Mouse (Mus musculus) hematopoietic stem cell, adult 5-6 weeks (primary cell): ENCODE data around the gene 2300002M23Rik. TPM values are rescaled to one million over a fixed set of nuclear protein-coding genes. Genes with fewer than 3 reads are reported as not detected.

ENCODE experiments used
- ATAC-seq, 2 experiments: fragments of 125-278 bp in 1 of 2; replicated peaks in 1 of 2; 2 replicates each; pipeline ENCODE4 v1.8.0; 2016 to 2017; ENCODE audit warnings: inconsistent platforms in 2 of 2, mild to moderate bottlenecking in 2 of 2, moderate number of reproducible peaks in 2 of 2, low read depth in 1 of 2, moderate TSS enrichment in 1 of 2; ENCODE audit not compliant: low FRiP score in 2 of 2, poor library complexity in 2 of 2, severe bottlenecking in 2 of 2, insufficient read depth in 1 of 2, low TSS enrichment in 1 of 2
- total RNA-seq: library from RNA; stranded (forward); fragments of 172-1452, 232-1000 nt; gene quantifications from 2 replicates; pipeline ENCODE4 v1.2.3, GENCODE M21; 2017

Gene 2300002M23Rik
- total RNA-seq, 1 experiment from 2014 or later, result not detected

DNA sequence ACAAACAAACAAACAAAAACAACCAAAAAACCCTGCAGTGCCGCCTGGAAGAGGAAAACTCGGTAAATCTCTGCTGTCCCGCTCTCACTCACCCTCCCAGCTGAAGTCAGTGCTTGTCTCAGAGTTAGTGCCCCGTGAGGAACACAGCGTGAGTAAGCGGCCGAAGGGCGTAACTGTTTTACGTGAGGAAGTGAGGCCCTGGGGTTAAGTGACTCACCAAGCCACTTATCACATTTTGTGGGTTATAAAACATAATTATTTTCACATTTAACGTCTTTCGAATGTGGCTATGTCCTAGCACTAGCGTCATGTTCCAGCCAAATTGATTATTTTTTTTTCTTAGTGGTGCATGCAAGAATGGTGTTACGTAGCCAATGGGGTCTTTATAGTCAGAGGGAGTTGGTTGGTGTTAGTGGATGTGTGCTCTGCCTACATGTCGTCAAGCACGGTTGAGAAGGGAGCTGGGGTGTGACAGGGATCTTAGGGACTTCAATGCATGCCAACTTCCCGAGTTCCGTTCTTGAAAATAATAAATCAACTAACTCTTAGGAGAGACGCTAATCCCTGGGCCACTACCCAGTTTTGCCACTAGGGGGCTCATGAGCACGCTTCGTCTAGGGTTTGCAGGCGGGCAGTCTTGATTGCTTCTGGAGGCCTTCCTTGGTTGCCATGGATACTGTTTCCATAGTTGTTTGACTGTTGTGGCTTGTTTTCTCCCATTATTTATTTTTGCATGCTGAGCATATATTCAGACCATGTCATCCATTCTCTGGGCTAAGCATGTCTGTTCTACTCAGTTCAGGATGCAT is 23.4 kb downstream of the 2300002M23Rik start:
- peak; percentile 73 to 75 for ATAC-seq

DNA sequence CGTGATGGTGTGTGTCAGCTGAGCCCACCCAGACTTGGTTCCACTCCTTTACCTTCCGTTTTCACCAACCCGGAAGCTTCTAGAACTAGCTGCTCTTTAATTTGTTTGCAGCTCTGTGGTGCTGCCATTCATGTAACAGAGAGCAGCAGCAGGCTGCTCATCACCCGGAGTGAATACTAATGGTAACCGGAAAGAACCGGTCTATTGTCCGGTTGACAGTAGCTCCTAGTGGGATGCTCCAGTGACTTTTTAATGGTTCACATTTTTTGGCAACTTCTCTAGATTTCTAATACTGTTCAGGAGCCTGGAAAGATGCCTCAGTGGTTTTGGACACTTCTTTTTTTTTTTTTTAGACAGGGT is 23.9 kb downstream of the 2300002M23Rik start:
- ATAC-seq, result no peak

DNA sequence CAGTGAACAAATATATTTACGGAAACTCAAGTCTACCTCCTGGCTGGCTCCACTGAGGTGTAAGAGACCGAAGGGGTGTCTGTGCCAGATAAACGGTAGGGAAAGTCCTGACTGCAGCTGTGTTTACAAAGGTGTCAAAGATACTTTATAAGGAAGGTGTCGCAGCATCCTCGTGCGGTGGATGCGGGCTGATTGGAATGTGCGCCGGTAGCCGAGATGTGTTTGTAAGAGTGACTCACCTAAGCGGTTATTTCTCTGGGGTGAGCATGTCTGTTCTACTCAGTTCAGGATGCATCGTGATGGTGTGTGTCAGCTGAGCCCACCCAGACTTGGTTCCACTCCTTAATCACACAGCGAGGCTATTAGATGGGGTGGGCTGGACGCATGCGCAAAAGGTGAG is 24.5 kb downstream of the 2300002M23Rik start:
- no peak for ATAC-seq

DNA sequence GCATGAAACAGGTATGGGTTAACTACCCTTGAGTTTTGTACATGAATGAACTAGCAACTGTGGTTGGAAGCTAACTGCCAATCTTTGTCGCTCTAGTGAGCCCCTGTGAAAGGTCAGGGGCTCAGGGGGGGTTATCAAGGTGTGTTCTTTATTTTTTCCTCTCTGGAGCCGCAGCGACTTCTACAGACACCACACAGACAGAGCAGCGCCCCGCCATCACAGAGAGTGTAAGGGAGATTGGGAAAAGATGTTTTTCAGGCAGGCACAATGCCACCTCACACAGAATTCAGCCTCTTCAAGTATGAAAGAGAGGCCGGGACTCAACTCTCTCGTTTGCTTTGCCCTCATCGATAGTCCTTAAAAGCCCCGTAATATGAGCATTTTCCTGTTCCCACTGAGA is 24.9 kb downstream of the 2300002M23Rik start:
- ATAC-seq, result no peak

DNA sequence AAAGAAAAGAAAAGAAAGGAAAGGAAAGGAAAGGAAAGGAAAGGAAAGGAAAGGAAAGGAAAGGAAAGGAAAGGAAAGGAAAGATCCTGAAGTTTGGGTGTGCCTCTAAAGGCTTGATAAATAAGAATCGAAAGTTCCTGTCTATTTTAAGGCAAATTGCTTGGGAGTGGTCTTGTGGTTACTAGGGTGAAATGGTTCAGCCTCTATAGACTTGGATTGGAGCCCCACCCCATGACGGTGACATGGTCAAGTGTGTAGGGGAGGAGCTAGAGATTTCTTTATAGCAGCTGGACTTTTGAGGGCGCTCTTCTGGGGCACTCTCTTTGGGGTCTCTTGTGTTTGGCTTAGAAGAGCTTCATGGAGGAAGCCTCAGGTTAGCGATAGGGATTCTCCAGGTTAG is 26.5 kb downstream of the 2300002M23Rik start:
- ATAC-seq, result no peak

DNA sequence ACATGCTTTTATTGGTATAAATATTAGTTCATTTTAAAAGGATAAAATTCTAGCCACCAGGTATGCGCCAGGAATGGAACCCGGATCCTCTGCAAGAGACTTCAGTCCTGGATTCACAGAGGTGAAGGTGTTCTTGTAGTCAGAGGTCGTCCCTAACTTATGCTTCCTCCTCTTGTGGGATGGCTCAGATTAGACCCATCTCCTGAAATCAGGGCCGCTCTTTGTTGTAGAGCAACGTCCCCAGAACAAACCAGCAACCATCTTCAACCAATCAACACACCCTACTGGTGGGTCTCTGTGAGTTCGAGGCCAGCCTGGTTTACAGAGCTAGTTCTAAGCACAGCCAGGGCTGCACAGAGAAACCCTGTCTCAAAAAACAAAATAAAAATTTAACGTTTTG is 27.2 kb downstream of the 2300002M23Rik start:
- no peak for ATAC-seq

DNA sequence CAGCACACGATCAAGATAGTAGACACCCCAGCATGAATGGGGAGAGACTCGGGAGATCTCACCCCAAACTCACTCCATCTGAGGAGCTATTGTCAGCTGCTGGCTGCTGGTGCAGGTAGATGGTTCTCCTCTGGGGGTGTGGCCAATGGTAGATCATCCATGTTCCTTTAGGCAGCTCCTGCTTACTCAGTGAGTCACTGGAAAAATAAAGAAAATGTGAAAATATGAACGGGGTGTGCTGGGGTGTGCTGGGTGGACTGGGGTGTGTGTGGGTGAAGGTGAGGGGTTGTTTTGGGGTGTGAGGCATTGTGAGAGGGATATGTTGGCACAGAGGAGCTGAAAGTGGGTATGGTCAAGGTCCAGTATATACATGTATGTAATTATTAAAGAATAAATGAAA is 30.1 kb downstream of the 2300002M23Rik start:
- no peak for ATAC-seq

DNA sequence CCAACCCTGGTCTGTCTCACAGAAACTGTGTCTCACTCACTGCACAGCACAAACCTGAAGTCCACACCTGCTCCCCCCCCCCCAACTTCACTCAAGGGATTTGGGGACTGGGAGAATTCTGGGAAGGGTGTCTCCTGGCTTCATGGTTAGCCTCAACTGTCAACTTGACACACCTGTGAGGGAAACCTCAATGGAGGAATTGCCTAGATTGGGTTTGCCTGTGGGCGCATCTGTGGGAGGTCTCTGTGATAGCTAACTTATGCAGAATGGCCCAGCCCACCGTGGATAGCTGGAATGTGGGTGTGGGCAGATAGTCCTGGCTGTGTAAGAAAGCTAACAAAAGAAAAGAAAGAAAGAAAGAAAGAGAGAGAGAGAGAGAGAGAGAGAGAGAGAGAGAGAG is 34.0 kb downstream of the 2300002M23Rik start, which contains the start of gene Sfta2:
TSS of gene Sfta2 (plus strand) at position 301 of the 400 bp plus-strand sequence.
- ATAC-seq, result no peak

DNA sequence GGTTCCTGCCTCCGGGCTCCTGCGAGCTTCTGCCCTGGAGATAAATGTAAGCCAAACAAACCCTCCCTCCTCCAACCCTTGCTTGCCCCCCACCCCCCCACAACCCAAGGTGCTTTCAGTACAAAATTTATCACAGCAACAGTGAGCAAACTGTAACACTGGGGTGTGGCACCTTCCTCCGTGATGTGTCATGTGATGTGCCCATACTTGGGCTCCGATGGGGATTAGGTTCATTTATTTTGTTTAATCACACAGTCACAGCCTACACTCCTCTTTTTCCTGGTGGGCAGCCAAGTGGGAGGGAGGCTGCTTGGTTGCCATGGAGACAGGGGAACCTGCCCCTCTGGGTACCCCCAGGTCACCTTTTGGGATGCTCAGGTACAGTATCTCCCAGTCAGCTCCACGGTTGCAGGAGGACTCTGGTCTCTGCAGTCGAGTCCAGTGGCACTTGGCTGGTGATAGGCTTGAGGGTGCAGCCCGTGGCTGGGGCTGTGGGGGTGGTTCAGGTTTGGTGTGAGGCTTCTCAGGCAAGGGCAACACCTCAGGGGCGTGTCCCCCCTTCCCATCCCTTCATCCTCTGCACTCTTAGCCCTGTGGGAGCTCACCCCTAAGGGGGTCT is 34.6 kb downstream of the 2300002M23Rik start:
- no peak for ATAC-seq

DNA sequence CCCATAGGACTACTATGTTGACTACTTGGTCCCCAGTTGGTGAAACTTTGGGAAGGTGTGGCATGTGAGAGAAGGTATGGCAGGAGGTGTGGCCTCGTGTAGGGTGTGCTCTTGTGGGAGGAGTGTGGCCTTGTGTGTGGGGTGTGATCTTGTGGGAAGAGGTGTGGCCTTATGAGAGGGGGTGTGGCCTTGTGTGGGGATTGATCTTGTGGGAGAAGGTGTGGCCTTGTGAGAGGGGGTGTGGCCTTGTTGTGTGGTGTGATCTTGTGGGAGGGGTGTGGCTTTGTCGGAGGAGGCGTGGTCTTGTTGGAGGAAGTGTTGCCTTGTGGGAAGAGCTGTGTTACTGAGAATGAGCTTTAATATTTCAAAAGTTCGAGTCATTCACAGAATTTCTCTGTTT is 49.9 kb downstream of the 2300002M23Rik start:
- 0 out of 4 replicates have a peak, but pooled peaks of 1 of the 2 experiments have one; percentile 22 for ATAC-seq

Other genes starting within 250 kb of the 2300002M23Rik start
- gene H2-Q1, start 247.0 kb upstream of the 2300002M23Rik start, total RNA-seq, result 0.25 TPM in 1 of 2 replicates, not detected in the other
- not detected in 2 replicates for gene H2-Q2, start 225.2 kb upstream of the 2300002M23Rik start, total RNA-seq
- gene H2-Q4, start 187.8 kb upstream of the 2300002M23Rik start, total RNA-seq, result 110 and 133 TPM in 2 replicates
- 200 and 221 TPM in 2 replicates for gene H2-Q6, start 142.6 kb upstream of the 2300002M23Rik start, total RNA-seq
- gene H2-Q7, start 128.3 kb upstream of the 2300002M23Rik start, total RNA-seq, result 156 and 169 TPM in 2 replicates
- 0.25 and 2.8 TPM in 2 replicates for gene H2-Q10, start 97.4 kb upstream of the 2300002M23Rik start, total RNA-seq
- 0.31 and 0.45 TPM in 2 replicates for gene Pou5f1, start 61.4 kb upstream of the 2300002M23Rik start, total RNA-seq
- gene Tcf19, start 50.6 kb upstream of the 2300002M23Rik start, total RNA-seq, result 8.0 and 13.1 TPM in 2 replicates
- gene Cchcr1, start 50.4 kb upstream of the 2300002M23Rik start, total RNA-seq, result 9.4 and 14.5 TPM in 2 replicates
- gene Psors1c2, start 34.2 kb upstream of the 2300002M23Rik start, total RNA-seq, result not detected in 2 replicates
- gene Cdsn, start 15.3 kb upstream of the 2300002M23Rik start, total RNA-seq, result not detected in 2 replicates
- not detected in 2 replicates for gene Sfta2, start 34.1 kb downstream of the 2300002M23Rik start, total RNA-seq
- not detected in 2 replicates for gene Gm9573, start 59.2 kb downstream of the 2300002M23Rik start, total RNA-seq
- not detected in 2 replicates for gene Mucl3, start 76.2 kb downstream of the 2300002M23Rik start, total RNA-seq
- 11.3 and 12.6 TPM in 2 replicates for gene Vars2, start 100.1 kb downstream of the 2300002M23Rik start, total RNA-seq
- gene Gtf2h4, start 106.3 kb downstream of the 2300002M23Rik start, total RNA-seq, result 14.1 and 17.3 TPM in 2 replicates
- 0.75 TPM in 1 of 2 replicates, not detected in the other for gene Ddr1, start 137.2 kb downstream of the 2300002M23Rik start, total RNA-seq